Mouse (Mus musculus): ENCODE data around the gene Psmd7. TPM values are rescaled to one million over a fixed set of nuclear protein-coding genes. Genes with fewer than 3 reads are reported as not detected.

Psmd7 gene
- polyA plus RNA-seq, 1 experiment from 2014 or later, result 119 TPM

- WGBS, result 86% methylated on average over 10 of the region's 10 CpGs
- H3K4me1 ChIP-seq (replicated peaks; ENCODE audit: control insufficient read depth, insufficient read depth, low read length), result no peaks in the 10 kb centered on the region
- H3K9me3 ChIP-seq (ENCODE audit: control insufficient read depth), result no peaks in the 10 kb centered on the region
- H3K36me3 ChIP-seq (ENCODE audit: control insufficient read depth, insufficient read depth), result no peaks in the 10 kb centered on the region
- no peak overlapping the region for H3K27ac ChIP-seq (ENCODE audit: low read depth, low read length)
- no peak for ATAC-seq
- no peak overlapping the region for H3K4me3 ChIP-seq (ENCODE audit: low read depth, low read length)
- no peak overlapping the region for H3K4me2 ChIP-seq (replicated peaks; ENCODE audit: low read depth)
- no peaks in the 10 kb centered on the region for H3K27me3 ChIP-seq (replicated peaks; ENCODE audit: control insufficient read depth, insufficient read depth, low read length)
- TF ChIP-seq CTCF (IDR thresholded peaks at IDR 0.05; ENCODE audit: low read depth), result no peak
- H3K9ac ChIP-seq (ENCODE audit: low read depth, low read length), result no peak overlapping the region
Measured at GRCm38 (mm10) chr8:107621930-107622623, 33.8 kb upstream of the Psmd7 start.

DNA sequence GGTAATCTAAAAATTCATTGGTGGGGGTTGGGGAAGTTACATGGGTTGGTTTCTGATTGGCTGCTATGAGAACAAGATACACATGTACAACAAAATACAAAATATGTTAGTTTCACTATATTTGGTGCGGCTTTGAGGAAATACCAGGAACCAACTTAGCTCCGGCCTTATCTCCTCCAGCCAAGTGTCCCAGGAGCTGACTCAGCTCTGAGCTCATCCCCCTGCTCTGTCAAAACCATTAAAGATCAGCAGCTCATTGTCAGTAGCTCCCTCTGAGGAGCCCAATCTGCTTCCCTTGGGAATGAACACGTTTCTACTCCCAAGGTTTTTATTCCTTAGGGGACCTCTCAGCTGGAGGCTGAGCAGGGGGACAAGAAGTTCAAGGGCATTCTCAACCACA, 32.9 kb upstream of the Psmd7 start:
- Histone ChIP-seq H3K27ac (ENCODE audit: low read depth, low read length) (no peak overlapping the region), H3K36me3 (ENCODE audit: control insufficient read depth, insufficient read depth) (no peaks in the 10 kb centered on the region), H3K9ac (ENCODE audit: low read depth, low read length) (no peak overlapping the region), H3K27me3 (replicated peaks; ENCODE audit: control insufficient read depth, insufficient read depth, low read length) (no peaks in the 10 kb centered on the region), H3K4me2 (replicated peaks; ENCODE audit: low read depth) (no peak overlapping the region), H3K9me3 (ENCODE audit: control insufficient read depth) (no peaks in the 10 kb centered on the region), H3K4me1 (replicated peaks; ENCODE audit: control insufficient read depth, insufficient read depth, low read length) (no peaks in the 10 kb centered on the region), H3K4me3 (ENCODE audit: low read depth, low read length) (no peak overlapping the region)
- no peak for ATAC-seq
- no peak for TF ChIP-seq CTCF (IDR thresholded peaks at IDR 0.05; ENCODE audit: low read depth)
- WGBS, result 53% methylated on average over 3 of the region's 3 CpGs

GRCm38 (mm10) chr8:107618499-107618898, 30.2 kb upstream of the Psmd7 start:
- 78% methylated on average over 10 of the region's 10 CpGs for WGBS
- Histone ChIP-seq H3K4me2 (replicated peaks; ENCODE audit: low read depth) (no peak overlapping the region), H3K9ac (ENCODE audit: low read depth, low read length) (no peak overlapping the region), H3K4me3 (ENCODE audit: low read depth, low read length) (no peak overlapping the region), H3K36me3 (ENCODE audit: control insufficient read depth, insufficient read depth) (no peaks in the 10 kb centered on the region), H3K27ac (ENCODE audit: low read depth, low read length) (no peak overlapping the region), H3K27me3 (replicated peaks; ENCODE audit: control insufficient read depth, insufficient read depth, low read length) (no peaks in the 10 kb centered on the region), H3K9me3 (ENCODE audit: control insufficient read depth) (no peaks in the 10 kb centered on the region), H3K4me1 (replicated peaks; ENCODE audit: control insufficient read depth, insufficient read depth, low read length) (no peaks in the 10 kb centered on the region)
- TF ChIP-seq CTCF (IDR thresholded peaks at IDR 0.05; ENCODE audit: low read depth), result no peak
- no peak for ATAC-seq

GRCm38 (mm10) chr8:107613411-107613810, 25.1 kb upstream of the Psmd7 start:
- Histone ChIP-seq H3K4me2 (replicated peaks; ENCODE audit: low read depth) (no peak overlapping the region), H3K36me3 (ENCODE audit: control insufficient read depth, insufficient read depth) (no peaks in the 10 kb centered on the region), H3K4me1 (replicated peaks; ENCODE audit: control insufficient read depth, insufficient read depth, low read length) (no peaks in the 10 kb centered on the region), H3K27ac (ENCODE audit: low read depth, low read length) (no peak overlapping the region), H3K9me3 (ENCODE audit: control insufficient read depth) (no peaks in the 10 kb centered on the region), H3K4me3 (ENCODE audit: low read depth, low read length) (no peak overlapping the region), H3K9ac (ENCODE audit: low read depth, low read length) (no peak overlapping the region), H3K27me3 (replicated peaks; ENCODE audit: control insufficient read depth, insufficient read depth, low read length) (no peaks in the 10 kb centered on the region)
- 77% methylated on average over 6 of the region's 6 CpGs for WGBS
- ATAC-seq, result no peak
- TF ChIP-seq CTCF (IDR thresholded peaks at IDR 0.05; ENCODE audit: low read depth), result no peak

- no peak overlapping the region for H3K4me2 ChIP-seq (replicated peaks; ENCODE audit: low read depth)
- 75% methylated on average over 11 of the region's 11 CpGs for WGBS
Measured at GRCm38 (mm10) chr8:107610845-107611244, 22.6 kb upstream of the Psmd7 start.

GRCm38 (mm10) chr8:107608751-107609150, 20.5 kb upstream of the Psmd7 start:
- H3K4me3 ChIP-seq (ENCODE audit: low read depth, low read length), result no peak overlapping the region
- H3K4me2 ChIP-seq (replicated peaks; ENCODE audit: low read depth), result no peak overlapping the region
- ATAC-seq, result no peak
- 27% methylated on average over 7 of the region's 7 CpGs for WGBS
- no peaks in the 10 kb centered on the region for H3K9me3 ChIP-seq (ENCODE audit: control insufficient read depth)
- H3K4me1 ChIP-seq (replicated peaks; ENCODE audit: control insufficient read depth, insufficient read depth, low read length), result no peaks in the 10 kb centered on the region
- no peak for TF ChIP-seq CTCF (IDR thresholded peaks at IDR 0.05; ENCODE audit: low read depth)
- H3K27ac ChIP-seq (ENCODE audit: low read depth, low read length), result no peak overlapping the region
- no peak overlapping the region for H3K9ac ChIP-seq (ENCODE audit: low read depth, low read length)
- no peaks in the 10 kb centered on the region for H3K36me3 ChIP-seq (ENCODE audit: control insufficient read depth, insufficient read depth)
- no peaks in the 10 kb centered on the region for H3K27me3 ChIP-seq (replicated peaks; ENCODE audit: control insufficient read depth, insufficient read depth, low read length)

More at GRCm38 (mm10) chr8:107610845-107611244, 22.6 kb upstream of the Psmd7 start:
- Histone ChIP-seq H3K4me1 (replicated peaks; ENCODE audit: control insufficient read depth, insufficient read depth, low read length) (no peaks in the 10 kb centered on the region), H3K9ac (ENCODE audit: low read depth, low read length) (no peak overlapping the region), H3K27me3 (replicated peaks; ENCODE audit: control insufficient read depth, insufficient read depth, low read length) (no peaks in the 10 kb centered on the region), H3K36me3 (ENCODE audit: control insufficient read depth, insufficient read depth) (no peaks in the 10 kb centered on the region), H3K4me3 (ENCODE audit: low read depth, low read length) (no peak overlapping the region), H3K9me3 (ENCODE audit: control insufficient read depth) (no peaks in the 10 kb centered on the region), H3K27ac (ENCODE audit: low read depth, low read length) (no peak overlapping the region)
- ATAC-seq, result no peak
- TF ChIP-seq CTCF (IDR thresholded peaks at IDR 0.05; ENCODE audit: low read depth), result no peak
